Mouse (Mus musculus) layer of hippocampus, adult 11-12 months (tissue): ENCODE measurements around the gene Mau2.

ENCODE experiments used
- DNase-seq: peaks from one replicate; pipeline ENCODE4 v3.0.0; 2022; ENCODE audit warnings: low spot score

Mau2 gene

GRCm38 (mm10) chr8:69973442-69974161 lies 68.9 kb downstream of the Mau2 start:
- DNase-seq: peak; percentile 24

DNA sequence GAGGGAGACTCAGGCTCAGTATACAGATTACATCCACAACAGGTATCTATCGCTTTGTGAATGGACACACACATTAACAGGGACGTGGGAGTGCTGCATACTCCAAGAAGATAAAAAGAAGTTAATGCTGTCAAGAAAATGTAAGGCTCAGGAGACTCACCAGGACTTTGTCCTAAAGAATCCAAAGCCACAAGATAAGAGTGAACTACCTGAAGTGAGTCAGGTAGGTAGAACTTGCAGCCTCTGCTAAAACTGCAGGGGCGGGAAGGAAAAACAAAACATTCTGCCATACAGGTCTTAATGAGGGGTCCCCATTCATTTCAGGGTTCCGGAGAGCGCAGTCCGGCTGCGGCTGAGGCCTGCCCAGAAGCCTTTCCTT lies 69.5 kb downstream of the Mau2 start:
- DNase-seq: no peak

- no peak for DNase-seq
Measured at GRCm38 (mm10) chr8:69970880-69971279, 71.7 kb downstream of the Mau2 start.

DNA sequence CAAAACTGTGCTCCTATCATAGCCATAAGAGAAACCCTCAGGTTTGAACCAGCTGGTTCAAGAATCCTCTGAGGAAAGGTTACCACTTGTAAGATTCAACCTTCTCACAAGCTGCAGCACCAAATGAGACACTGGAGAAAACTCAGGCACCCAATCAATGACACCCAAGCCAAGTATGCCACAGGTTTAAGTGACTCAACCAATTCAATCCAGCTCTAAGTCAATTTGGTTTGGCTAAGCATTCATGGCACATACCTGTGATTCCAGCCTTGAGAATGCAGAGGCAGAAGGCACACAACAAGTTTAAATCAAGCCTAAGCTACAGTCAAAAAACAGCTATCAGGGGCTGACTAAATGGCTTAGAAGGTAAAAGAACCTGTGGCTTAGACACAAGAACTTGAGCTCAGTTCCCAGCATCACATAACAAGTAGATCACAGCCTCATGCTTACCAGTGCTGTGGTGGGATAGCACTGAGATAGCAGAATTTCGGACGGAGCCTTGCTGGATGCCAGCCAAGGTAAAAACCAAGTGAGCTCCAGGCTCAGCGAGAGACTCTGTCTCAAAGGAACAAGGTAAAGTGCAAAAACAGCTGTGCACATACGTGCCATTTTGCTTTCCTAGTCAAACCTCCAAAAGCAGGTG lies 75.1 kb downstream of the Mau2 start:
- DNase-seq: no peak
